Mouse (Mus musculus) right cerebral cortex, postnatal 10 days (tissue): ENCODE measurements at regions not wholly inside any gene's neighbourhood (a gene's known extent, or its start where the extent isn't known, plus 50 kb on each side); places are given as distances from the start of the nearest gene placed in this dataset.

ENCODE experiments used
- DNase-seq, 2 experiments: peaks; one replicate each; pipeline ENCODE4 v3.0.0; 2021; ENCODE audit warnings: low spot score in 2 of 2

DNA sequence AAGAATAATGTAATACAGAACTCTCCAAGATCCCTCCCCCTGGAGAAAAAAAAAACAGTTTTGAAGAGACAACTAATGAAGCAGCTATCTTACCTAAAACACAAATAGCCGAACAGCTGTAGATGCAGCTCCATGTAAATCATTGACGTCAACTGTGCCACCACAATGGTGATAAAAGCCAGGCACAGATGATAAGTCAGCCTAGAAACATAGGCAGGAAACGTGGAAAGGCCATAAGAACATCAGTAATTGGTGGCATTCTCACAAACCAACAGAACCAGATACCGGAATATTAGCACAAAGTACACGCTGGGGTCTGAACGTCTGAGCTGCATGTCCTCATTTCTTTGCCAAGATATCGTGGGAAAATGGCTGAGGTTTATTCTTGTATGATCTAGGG, 51.2 kb upstream of the Gm45716 start:
- DNase-seq: no peak
